Mouse (Mus musculus): ENCODE data around the gene Olfr308. TPM values are rescaled to one million over a fixed set of nuclear protein-coding genes. Genes with fewer than 3 reads are reported as not detected.
"Not testable (repeated sequence)": the region's sequence is repeated elsewhere in the genome, so short reads cannot be mapped to it uniquely, and the experiment has no call there.

Olfr308 gene
- polyA plus RNA-seq (2015; fragmentation: Nextera tagmentation; extraction: Ambion mirVana) = not detected in 2 replicates

GRCm38 (mm10) chr7:86325530-86325929 lies at the start of gene Olfr308:
TSS of gene Olfr308 (minus strand) at chr7:86325630.
- H3K4me1 ChIP-seq (ENCODE audit: control insufficient read depth, insufficient read depth, low read depth, low read length) = no peaks in the 10 kb centered on the region
- no peaks in the 10 kb centered on the region for H3K27me3 ChIP-seq (replicated peaks; ENCODE audit: control insufficient read depth, insufficient read depth, low read length)
- H3K4me3 ChIP-seq (ENCODE audit: low read length) = no peak within 1 kb of the TSS
- ATAC-seq = no peak
- H3K36me3 ChIP-seq (ENCODE audit: control insufficient read depth, insufficient read depth, low read length) = no peaks in the 10 kb centered on the region
- no peak within 1 kb of the TSS for H3K4me2 ChIP-seq (ENCODE audit: low read length)
- no peak within 1 kb of the TSS for H3K9ac ChIP-seq (ENCODE audit: low read depth, low read length)
- no peak within 1 kb of the TSS for H3K27ac ChIP-seq (ENCODE audit: low read depth, low read length)
- H3K9me3 ChIP-seq (ENCODE audit: control insufficient read depth, low read length) = no peaks in the 10 kb centered on the region

- no peaks in the 10 kb centered on the region for H3K36me3 ChIP-seq (ENCODE audit: control insufficient read depth, insufficient read depth, low read length)
- H3K9ac ChIP-seq (ENCODE audit: low read depth, low read length) = no peak within 1 kb of the TSS
- H3K27me3 ChIP-seq (replicated peaks; ENCODE audit: control insufficient read depth, insufficient read depth, low read length) = no peaks in the 10 kb centered on the region
- H3K4me1 ChIP-seq (ENCODE audit: control insufficient read depth, insufficient read depth, low read depth, low read length) = no peaks in the 10 kb centered on the region
- no peak within 1 kb of the TSS for H3K4me3 ChIP-seq (ENCODE audit: low read length)
- no peaks in the 10 kb centered on the region for H3K9me3 ChIP-seq (ENCODE audit: control insufficient read depth, low read length)
- no peak within 1 kb of the TSS for H3K4me2 ChIP-seq (ENCODE audit: low read length)
- no peak for ATAC-seq
- WGBS = 79% methylated on average over 1 of the region's 1 CpGs
- H3K27ac ChIP-seq (ENCODE audit: low read depth, low read length) = no peak within 1 kb of the TSS
These were observed 41.4 kb upstream of the Olfr308 start, which contains the start of gene Olfr305 for GRCm38 (mm10) chr7:86366828-86367227. TSS of gene Olfr305 (minus strand) at chr7:86366928.

- not testable (repeated sequence) for H3K27me3 ChIP-seq (replicated peaks; ENCODE audit: control insufficient read depth, insufficient read depth, low read length); H3K36me3 ChIP-seq (ENCODE audit: control insufficient read depth, insufficient read depth, low read length); ATAC-seq; H3K9ac ChIP-seq (ENCODE audit: low read depth, low read length); H3K9me3 ChIP-seq (ENCODE audit: control insufficient read depth, low read length); H3K4me1 ChIP-seq (ENCODE audit: control insufficient read depth, insufficient read depth, low read depth, low read length); H3K4me3 ChIP-seq (ENCODE audit: low read length); H3K4me2 ChIP-seq (ENCODE audit: low read length); H3K27ac ChIP-seq (ENCODE audit: low read depth, low read length)
- WGBS = 93% methylated on average over 9 of the region's 9 CpGs
These were observed 20.9 kb upstream of the Olfr308 start for GRCm38 (mm10) chr7:86346296-86346695.

GRCm38 (mm10) chr7:86344253-86344652 lies 18.8 kb upstream of the Olfr308 start:
- no peak overlapping the region for H3K9ac ChIP-seq (ENCODE audit: low read depth, low read length)
- WGBS = 74% methylated on average over 3 of the region's 3 CpGs
- H3K27me3 ChIP-seq (replicated peaks; ENCODE audit: control insufficient read depth, insufficient read depth, low read length) = no peaks in the 10 kb centered on the region
- H3K36me3 ChIP-seq (ENCODE audit: control insufficient read depth, insufficient read depth, low read length) = no peaks in the 10 kb centered on the region
- no peak overlapping the region for H3K4me2 ChIP-seq (ENCODE audit: low read length)
- no peak overlapping the region for H3K27ac ChIP-seq (ENCODE audit: low read depth, low read length)
- H3K4me3 ChIP-seq (ENCODE audit: low read length) = no peak overlapping the region
- no peak for ATAC-seq
- H3K4me1 ChIP-seq (ENCODE audit: control insufficient read depth, insufficient read depth, low read depth, low read length) = no peaks in the 10 kb centered on the region
- no peaks in the 10 kb centered on the region for H3K9me3 ChIP-seq (ENCODE audit: control insufficient read depth, low read length)

- ATAC-seq = no peak
- H3K27ac ChIP-seq (ENCODE audit: low read depth, low read length) = no peak overlapping the region
- no peaks in the 10 kb centered on the region for H3K4me1 ChIP-seq (ENCODE audit: control insufficient read depth, insufficient read depth, low read depth, low read length)
- H3K27me3 ChIP-seq (replicated peaks; ENCODE audit: control insufficient read depth, insufficient read depth, low read length) = no peaks in the 10 kb centered on the region
- H3K9me3 ChIP-seq (ENCODE audit: control insufficient read depth, low read length) = no peaks in the 10 kb centered on the region
- 79% methylated on average over 14 of the region's 14 CpGs for WGBS
- no peak overlapping the region for H3K4me3 ChIP-seq (ENCODE audit: low read length)
- H3K36me3 ChIP-seq (ENCODE audit: control insufficient read depth, insufficient read depth, low read length) = no peaks in the 10 kb centered on the region
- H3K9ac ChIP-seq (ENCODE audit: low read depth, low read length) = no peak overlapping the region
- H3K4me2 ChIP-seq (ENCODE audit: low read length) = no peak overlapping the region
These were observed 17.6 kb upstream of the Olfr308 start for GRCm38 (mm10) chr7:86342881-86343565.

GRCm38 (mm10) chr7:86337486-86337885 lies 12.1 kb upstream of the Olfr308 start, which contains the start of gene Olfr307:
TSS of gene Olfr307 (minus strand) at chr7:86337586.
- H3K4me3 ChIP-seq (ENCODE audit: low read length) = no peak within 1 kb of the TSS
- WGBS = 80% methylated on average over 1 of the region's 1 CpGs

GRCm38 (mm10) chr7:86321323-86321722 lies 4.1 kb downstream of the Olfr308 start:
- H3K9ac ChIP-seq (ENCODE audit: low read depth, low read length) = no peak overlapping the region
- H3K4me1 ChIP-seq (ENCODE audit: control insufficient read depth, insufficient read depth, low read depth, low read length) = no peaks in the 10 kb centered on the region
- no peak overlapping the region for H3K4me3 ChIP-seq (ENCODE audit: low read length)
- WGBS = 92% methylated on average over 2 of the region's 2 CpGs
- no peaks in the 10 kb centered on the region for H3K9me3 ChIP-seq (ENCODE audit: control insufficient read depth, low read length)
- H3K36me3 ChIP-seq (ENCODE audit: control insufficient read depth, insufficient read depth, low read length) = no peaks in the 10 kb centered on the region
- H3K27ac ChIP-seq (ENCODE audit: low read depth, low read length) = no peak overlapping the region
- no peaks in the 10 kb centered on the region for H3K27me3 ChIP-seq (replicated peaks; ENCODE audit: control insufficient read depth, insufficient read depth, low read length)
- ATAC-seq = peak; percentile 61; the same call in 1 of the 2 replicates
- H3K4me2 ChIP-seq (ENCODE audit: low read length) = no peak overlapping the region

More at GRCm38 (mm10) chr7:86337486-86337885, 12.1 kb upstream of the Olfr308 start, which contains the start of gene Olfr307:
- H3K36me3 ChIP-seq (ENCODE audit: control insufficient read depth, insufficient read depth, low read length) = no peaks in the 10 kb centered on the region
- H3K4me2 ChIP-seq (ENCODE audit: low read length) = no peak within 1 kb of the TSS
- H3K27ac ChIP-seq (ENCODE audit: low read depth, low read length) = no peak within 1 kb of the TSS
- no peak for ATAC-seq
- H3K9ac ChIP-seq (ENCODE audit: low read depth, low read length) = no peak within 1 kb of the TSS
- no peaks in the 10 kb centered on the region for H3K9me3 ChIP-seq (ENCODE audit: control insufficient read depth, low read length)
- no peaks in the 10 kb centered on the region for H3K27me3 ChIP-seq (replicated peaks; ENCODE audit: control insufficient read depth, insufficient read depth, low read length)
- H3K4me1 ChIP-seq (ENCODE audit: control insufficient read depth, insufficient read depth, low read depth, low read length) = no peaks in the 10 kb centered on the region

GRCm38 (mm10) chr7:86313608-86314007 lies 11.8 kb downstream of the Olfr308 start, which contains the start of gene Olfr309:
TSS of gene Olfr309 (minus strand) at chr7:86313708.
- Histone ChIP-seq H3K27me3 (replicated peaks; ENCODE audit: control insufficient read depth, insufficient read depth, low read length) (no peaks in the 10 kb centered on the region), H3K4me2 (ENCODE audit: low read length) (no peak within 1 kb of the TSS), H3K36me3 (ENCODE audit: control insufficient read depth, insufficient read depth, low read length) (no peaks in the 10 kb centered on the region), H3K4me3 (ENCODE audit: low read length) (no peak within 1 kb of the TSS), H3K9ac (ENCODE audit: low read depth, low read length) (no peak within 1 kb of the TSS), H3K9me3 (ENCODE audit: control insufficient read depth, low read length) (no peaks in the 10 kb centered on the region), H3K27ac (ENCODE audit: low read depth, low read length) (no peak within 1 kb of the TSS), H3K4me1 (ENCODE audit: control insufficient read depth, insufficient read depth, low read depth, low read length) (no peaks in the 10 kb centered on the region)
- ATAC-seq = no peak
- WGBS = 81% methylated on average over 2 of the region's 2 CpGs

- Histone ChIP-seq H3K36me3 (ENCODE audit: control insufficient read depth, insufficient read depth, low read length) (no peaks in the 10 kb centered on the region), H3K27ac (ENCODE audit: low read depth, low read length) (no peak within 1 kb of the TSS), H3K27me3 (replicated peaks; ENCODE audit: control insufficient read depth, insufficient read depth, low read length) (no peaks in the 10 kb centered on the region), H3K4me3 (ENCODE audit: low read length) (no peak within 1 kb of the TSS), H3K4me1 (ENCODE audit: control insufficient read depth, insufficient read depth, low read depth, low read length) (no peaks in the 10 kb centered on the region), H3K9me3 (ENCODE audit: control insufficient read depth, low read length) (no peaks in the 10 kb centered on the region), H3K9ac (ENCODE audit: low read depth, low read length) (no peak within 1 kb of the TSS), H3K4me2 (ENCODE audit: low read length) (no peak within 1 kb of the TSS)
- ATAC-seq = no peak
- 82% methylated on average over 1 of the region's 1 CpGs for WGBS
These were observed 48.4 kb downstream of the Olfr308 start, which contains the start of gene Olfr310 for GRCm38 (mm10) chr7:86277072-86277471. TSS of gene Olfr310 (minus strand) at chr7:86277172.

Measured in hindbrain, embryonic 16.5 days (tissue).